Mouse (Mus musculus): ENCODE data around the gene Rnf17. TPM values are rescaled to one million over a fixed set of nuclear protein-coding genes. Genes with fewer than 3 reads are reported as not detected.

Gene Rnf17
- polyA plus RNA-seq, 1 experiment from 2014 or later, result 1.5 TPM

DNA sequence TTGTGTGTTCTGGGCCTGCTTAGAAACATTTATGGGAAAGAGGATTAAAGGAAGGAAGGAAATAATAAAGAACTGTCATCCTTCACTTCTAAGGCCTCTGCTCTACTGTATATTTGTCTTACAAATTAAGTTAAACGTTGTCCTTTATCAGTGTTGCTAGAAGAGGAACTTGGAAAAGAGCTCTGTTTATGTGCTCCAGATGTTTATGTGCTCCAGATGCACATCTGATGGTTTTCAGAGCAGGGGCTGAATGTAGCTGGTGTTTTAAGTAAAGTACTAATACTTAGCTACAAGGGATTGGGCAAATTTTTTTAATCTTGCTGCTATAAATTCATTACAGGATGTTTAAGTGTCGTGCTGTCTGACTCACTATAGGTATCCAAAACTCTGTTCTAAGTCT lies 59.7 kb downstream of the Rnf17 start:
- Histone ChIP-seq H3K4me1 (ENCODE audit: control insufficient read depth, insufficient read depth, low read length) (no peaks in the 10 kb centered on the region), H3K27me3 (replicated peaks; ENCODE audit: control insufficient read depth, insufficient read depth, low read length) (no peaks in the 10 kb centered on the region)

GRCm38 (mm10) chr14:56462729-56463128 lies 60.3 kb downstream of the Rnf17 start:
- Histone ChIP-seq H3K4me3 (ENCODE audit: low read depth, low read length) (no peak overlapping the region), H3K9me3 (replicated peaks; ENCODE audit: control insufficient read depth, low read length) (no peaks in the 10 kb centered on the region), H3K36me3 (ENCODE audit: control insufficient read depth, insufficient read depth, low read length) (no peaks in the 10 kb centered on the region), H3K4me1 (ENCODE audit: control insufficient read depth, insufficient read depth, low read length) (no peaks in the 10 kb centered on the region), H3K9ac (ENCODE audit: low read length) (no peak overlapping the region), H3K4me2 (ENCODE audit: low read length) (no peak overlapping the region), H3K27ac (ENCODE audit: low read depth, low read length) (no peak overlapping the region), H3K27me3 (replicated peaks; ENCODE audit: control insufficient read depth, insufficient read depth, low read length) (no peaks in the 10 kb centered on the region)
- no peak for ATAC-seq
- DNase-seq (ENCODE audit: low spot score), result no peak
- WGBS, result 89% methylated on average over 1 of the region's 1 CpGs

More for the DNA sequence above, 59.7 kb downstream of the Rnf17 start:
- H3K9me3 ChIP-seq (replicated peaks; ENCODE audit: control insufficient read depth, low read length), result no peaks in the 10 kb centered on the region
- DNase-seq (ENCODE audit: low spot score) (no peak), ATAC-seq (no peak)
- no peaks in the 10 kb centered on the region for H3K36me3 ChIP-seq (ENCODE audit: control insufficient read depth, insufficient read depth, low read length)
- no peak overlapping the region for H3K9ac ChIP-seq (ENCODE audit: low read length)
- no peak overlapping the region for H3K4me3 ChIP-seq (ENCODE audit: low read depth, low read length)
- no peak overlapping the region for H3K4me2 ChIP-seq (ENCODE audit: low read length)
- H3K27ac ChIP-seq (ENCODE audit: low read depth, low read length), result no peak overlapping the region
- WGBS, result 75% methylated on average over 2 of the region's 2 CpGs

DNA sequence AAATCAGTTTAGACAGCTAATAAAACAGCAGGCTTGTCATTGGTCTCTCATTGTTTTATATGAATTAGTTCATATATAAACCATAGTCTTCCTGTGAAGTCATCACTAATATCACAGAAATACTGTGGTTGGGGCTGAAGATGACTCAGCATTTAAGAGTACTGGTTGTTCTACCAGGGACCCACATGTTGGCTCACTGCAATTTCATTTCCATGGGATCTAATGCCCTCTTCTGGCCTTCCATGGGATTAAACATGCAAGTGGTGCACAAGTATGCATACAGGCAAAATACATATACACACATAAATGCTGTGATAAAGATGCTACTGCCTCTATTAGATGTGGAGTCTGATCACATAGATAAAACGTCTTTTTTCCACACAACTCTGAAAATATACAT lies 65.8 kb downstream of the Rnf17 start:
- no peak overlapping the region for H3K9ac ChIP-seq (ENCODE audit: low read length)
- no peak overlapping the region for H3K4me2 ChIP-seq (ENCODE audit: low read length)
- H3K4me3 ChIP-seq (ENCODE audit: low read depth, low read length), result no peak overlapping the region
- no peaks in the 10 kb centered on the region for H3K4me1 ChIP-seq (ENCODE audit: control insufficient read depth, insufficient read depth, low read length)
- H3K36me3 ChIP-seq (ENCODE audit: control insufficient read depth, insufficient read depth, low read length), result no peaks in the 10 kb centered on the region
- H3K9me3 ChIP-seq (replicated peaks; ENCODE audit: control insufficient read depth, low read length), result no peaks in the 10 kb centered on the region
- 53% methylated on average over 1 of the region's 1 CpGs for WGBS
- ATAC-seq (no peak), DNase-seq (ENCODE audit: low spot score) (peak; percentile 14)
- no peak overlapping the region for H3K27ac ChIP-seq (ENCODE audit: low read depth, low read length)
- H3K27me3 ChIP-seq (replicated peaks; ENCODE audit: control insufficient read depth, insufficient read depth, low read length), result no peaks in the 10 kb centered on the region

DNA sequence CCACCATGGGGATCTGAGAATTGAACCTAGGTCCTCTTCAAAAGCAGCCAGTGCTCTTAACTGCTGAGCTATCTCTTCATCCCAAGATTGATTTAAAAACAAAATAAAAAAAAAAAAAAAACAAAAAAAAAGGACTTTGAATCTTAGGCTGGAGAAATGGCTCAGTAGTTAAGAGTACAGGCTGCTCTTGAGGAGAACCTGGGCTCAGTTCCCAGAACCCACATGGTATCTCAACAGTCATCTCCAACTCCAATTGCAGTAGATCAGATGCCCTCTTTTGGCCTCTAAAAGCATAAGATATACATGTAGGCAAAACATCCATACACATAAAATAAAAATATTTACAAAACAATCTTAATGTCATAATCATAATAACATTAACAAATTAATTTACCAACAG lies 87.4 kb downstream of the Rnf17 start:
- Histone ChIP-seq H3K36me3 (ENCODE audit: control insufficient read depth, insufficient read depth, low read length) (no peaks in the 10 kb centered on the region), H3K4me1 (ENCODE audit: control insufficient read depth, insufficient read depth, low read length) (no peaks in the 10 kb centered on the region), H3K4me2 (ENCODE audit: low read length) (no peak overlapping the region), H3K27me3 (replicated peaks; ENCODE audit: control insufficient read depth, insufficient read depth, low read length) (no peaks in the 10 kb centered on the region), H3K27ac (ENCODE audit: low read depth, low read length) (no peak overlapping the region), H3K9ac (ENCODE audit: low read length) (no peak overlapping the region), H3K4me3 (ENCODE audit: low read depth, low read length) (no peak overlapping the region), H3K9me3 (replicated peaks; ENCODE audit: control insufficient read depth, low read length) (no peaks in the 10 kb centered on the region)
- DNase-seq (ENCODE audit: low spot score) (no peak), ATAC-seq (no peak)

DNA sequence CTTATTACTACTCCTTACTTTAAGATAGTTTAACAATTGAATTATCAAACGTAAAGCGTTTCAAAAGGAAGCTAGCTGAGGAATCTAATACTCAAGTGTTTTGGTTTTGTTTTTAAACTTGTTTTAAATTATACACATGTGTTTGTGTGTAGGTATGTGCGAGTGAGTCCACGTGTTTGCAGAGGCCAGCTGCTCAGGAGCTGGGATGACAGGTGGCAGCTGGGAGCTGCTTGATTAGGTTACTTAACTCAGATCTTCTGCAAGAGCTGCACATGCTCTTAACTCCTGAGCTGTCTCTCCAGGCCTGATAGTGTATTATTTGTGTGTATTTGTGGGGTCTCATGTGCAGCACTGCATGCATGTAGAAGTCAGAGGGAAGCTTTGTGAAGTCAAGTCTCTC lies 100.0 kb downstream of the Rnf17 start:
- Histone ChIP-seq H3K4me1 (ENCODE audit: control insufficient read depth, insufficient read depth, low read length) (no peaks in the 10 kb centered on the region), H3K27ac (ENCODE audit: low read depth, low read length) (no peak overlapping the region), H3K4me2 (ENCODE audit: low read length) (no peak overlapping the region), H3K9ac (ENCODE audit: low read length) (no peak overlapping the region), H3K9me3 (replicated peaks; ENCODE audit: control insufficient read depth, low read length) (no peaks in the 10 kb centered on the region), H3K36me3 (ENCODE audit: control insufficient read depth, insufficient read depth, low read length) (no peaks in the 10 kb centered on the region), H3K27me3 (replicated peaks; ENCODE audit: control insufficient read depth, insufficient read depth, low read length) (no peaks in the 10 kb centered on the region), H3K4me3 (ENCODE audit: low read depth, low read length) (no peak overlapping the region)
- ATAC-seq (no peak), DNase-seq (ENCODE audit: low spot score) (no peak)
- 81% methylated on average over 4 of the region's 4 CpGs for WGBS

GRCm38 (mm10) chr14:56506743-56507142 lies 104.4 kb downstream of the Rnf17 start:
- H3K4me1 ChIP-seq (ENCODE audit: control insufficient read depth, insufficient read depth, low read length), result no peaks in the 10 kb centered on the region
- H3K4me2 ChIP-seq (ENCODE audit: low read length), result no peak overlapping the region
- ATAC-seq, result no peak
- H3K36me3 ChIP-seq (ENCODE audit: control insufficient read depth, insufficient read depth, low read length), result no peaks in the 10 kb centered on the region
- H3K9me3 ChIP-seq (replicated peaks; ENCODE audit: control insufficient read depth, low read length), result no peaks in the 10 kb centered on the region
- no peak overlapping the region for H3K9ac ChIP-seq (ENCODE audit: low read length)
- no peak for DNase-seq (ENCODE audit: low spot score)
- no peaks in the 10 kb centered on the region for H3K27me3 ChIP-seq (replicated peaks; ENCODE audit: control insufficient read depth, insufficient read depth, low read length)
- H3K4me3 ChIP-seq (ENCODE audit: low read depth, low read length), result no peak overlapping the region
- H3K27ac ChIP-seq (ENCODE audit: low read depth, low read length), result no peak overlapping the region
- WGBS, result 78% methylated on average over 3 of the region's 3 CpGs

DNA sequence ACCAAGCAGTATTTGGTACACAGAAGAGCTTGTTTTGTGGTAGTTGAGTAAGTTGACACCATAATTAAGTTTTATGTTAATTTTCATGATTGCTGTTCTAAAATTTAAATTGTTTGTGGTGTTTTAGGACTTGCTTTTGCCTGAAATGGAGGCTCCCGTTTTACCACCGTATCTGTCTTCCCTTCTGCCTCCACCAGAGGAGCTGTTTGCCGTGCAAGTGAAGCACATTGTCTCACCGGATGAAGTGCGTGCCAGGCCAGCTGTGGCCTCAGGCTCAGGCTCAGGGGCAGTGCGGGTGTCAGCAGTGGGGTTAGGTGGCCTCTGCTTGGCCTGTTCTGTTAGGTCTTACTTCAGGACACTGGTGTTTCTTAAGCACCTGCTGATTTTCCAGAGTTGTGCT lies 109.7 kb downstream of the Rnf17 start:
- Histone ChIP-seq H3K4me3 (ENCODE audit: low read depth, low read length) (no peak overlapping the region), H3K4me1 (ENCODE audit: control insufficient read depth, insufficient read depth, low read length) (no peaks in the 10 kb centered on the region), H3K27ac (ENCODE audit: low read depth, low read length) (no peak overlapping the region), H3K4me2 (ENCODE audit: low read length) (no peak overlapping the region), H3K9me3 (replicated peaks; ENCODE audit: control insufficient read depth, low read length) (no peaks in the 10 kb centered on the region), H3K9ac (ENCODE audit: low read length) (no peak overlapping the region), H3K27me3 (replicated peaks; ENCODE audit: control insufficient read depth, insufficient read depth, low read length) (no peaks in the 10 kb centered on the region), H3K36me3 (ENCODE audit: control insufficient read depth, insufficient read depth, low read length) (no peaks in the 10 kb centered on the region)
- ATAC-seq, result no peak
- peak; percentile 44 for DNase-seq (ENCODE audit: low spot score)
- WGBS, result 38% methylated on average over 6 of the region's 6 CpGs

- H3K4me3 ChIP-seq (ENCODE audit: low read depth, low read length), result no peak overlapping the region
- H3K27ac ChIP-seq (ENCODE audit: low read depth, low read length), result no peak overlapping the region
- no peaks in the 10 kb centered on the region for H3K9me3 ChIP-seq (replicated peaks; ENCODE audit: control insufficient read depth, low read length)
- no peak for ATAC-seq
- no peaks in the 10 kb centered on the region for H3K4me1 ChIP-seq (ENCODE audit: control insufficient read depth, insufficient read depth, low read length)
- no peak overlapping the region for H3K9ac ChIP-seq (ENCODE audit: low read length)
- no peak for DNase-seq (ENCODE audit: low spot score)
- H3K27me3 ChIP-seq (replicated peaks; ENCODE audit: control insufficient read depth, insufficient read depth, low read length), result no peaks in the 10 kb centered on the region
- no peak overlapping the region for H3K4me2 ChIP-seq (ENCODE audit: low read length)
- no peaks in the 10 kb centered on the region for H3K36me3 ChIP-seq (ENCODE audit: control insufficient read depth, insufficient read depth, low read length)
- WGBS, result 84% methylated on average over 2 of the region's 2 CpGs
These were observed 112.4 kb downstream of the Rnf17 start for GRCm38 (mm10) chr14:56514775-56515174.

- no peaks in the 10 kb centered on the region for H3K4me1 ChIP-seq (ENCODE audit: control insufficient read depth, insufficient read depth, low read length)
- H3K4me2 ChIP-seq (ENCODE audit: low read length), result no peak overlapping the region
- H3K36me3 ChIP-seq (ENCODE audit: control insufficient read depth, insufficient read depth, low read length), result peaks cover 64% of the 10 kb centered on the region
- no peaks in the 10 kb centered on the region for H3K9me3 ChIP-seq (replicated peaks; ENCODE audit: control insufficient read depth, low read length)
- H3K27me3 ChIP-seq (replicated peaks; ENCODE audit: control insufficient read depth, insufficient read depth, low read length), result no peaks in the 10 kb centered on the region
- DNase-seq (ENCODE audit: low spot score) (no peak), ATAC-seq (no peak)
- H3K9ac ChIP-seq (ENCODE audit: low read length), result no peak overlapping the region
- WGBS, result 89% methylated on average over 2 of the region's 2 CpGs
- H3K4me3 ChIP-seq (ENCODE audit: low read depth, low read length), result no peak overlapping the region
- no peak overlapping the region for H3K27ac ChIP-seq (ENCODE audit: low read depth, low read length)
These were observed 128.4 kb downstream of the Rnf17 start for GRCm38 (mm10) chr14:56530788-56531187.

DNA sequence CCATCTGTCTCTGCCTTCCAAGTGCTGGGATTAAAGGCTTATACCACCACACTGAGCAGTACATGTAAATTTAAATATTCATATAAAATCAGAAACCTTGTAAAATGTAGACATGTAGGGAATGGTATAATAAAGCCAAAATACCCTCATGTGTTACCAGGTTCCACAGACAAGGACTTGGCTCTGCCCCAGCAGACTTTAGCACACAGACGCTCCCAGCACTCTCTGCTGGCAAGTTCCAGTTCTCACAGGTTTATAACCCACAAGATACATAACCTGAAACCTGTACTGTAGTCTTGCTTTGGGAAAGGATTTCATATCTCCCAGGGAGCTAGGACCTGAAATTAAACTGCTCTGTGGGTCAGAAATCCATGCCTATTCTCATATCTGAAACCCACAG lies 142.6 kb downstream of the Rnf17 start:
- 82% methylated on average over 1 of the region's 1 CpGs for WGBS

More for the DNA sequence above, 142.6 kb downstream of the Rnf17 start:
- Histone ChIP-seq H3K4me2 (ENCODE audit: low read length) (no peak overlapping the region), H3K27ac (ENCODE audit: low read depth, low read length) (no peak overlapping the region), H3K4me1 (ENCODE audit: control insufficient read depth, insufficient read depth, low read length) (no peaks in the 10 kb centered on the region), H3K9ac (ENCODE audit: low read length) (no peak overlapping the region), H3K9me3 (replicated peaks; ENCODE audit: control insufficient read depth, low read length) (no peaks in the 10 kb centered on the region), H3K4me3 (ENCODE audit: low read depth, low read length) (no peak overlapping the region), H3K27me3 (replicated peaks; ENCODE audit: control insufficient read depth, insufficient read depth, low read length) (no peaks in the 10 kb centered on the region), H3K36me3 (ENCODE audit: control insufficient read depth, insufficient read depth, low read length) (peaks cover 22% of the 10 kb centered on the region)
- ATAC-seq (no peak), DNase-seq (ENCODE audit: low spot score) (peak; percentile 5)

Measured in forebrain, embryonic 14.5 days (tissue).